Mouse (Mus musculus): Measurements from ENCODE around the gene Stom. TPM values are rescaled to one million over a fixed set of nuclear protein-coding genes. Genes with fewer than 3 reads are reported as not detected.

Gene Stom
- total and polyA plus RNA-seq, 3 experiments = 75.6 to 87.5 (median 82.4) TPM

- H3K4me3 ChIP-seq = peak overlapping the region; percentile 20; the same call in 1 of the 2 replicates
- no peak overlapping the region for H3K9ac ChIP-seq (ENCODE audit: low read depth, low read length)
- WGBS = 28% methylated on average over 8 of the region's 8 CpGs
These were observed 71.5 kb downstream of the Stom start for GRCm38 (mm10) chr2:35265296-35265695.

DNA sequence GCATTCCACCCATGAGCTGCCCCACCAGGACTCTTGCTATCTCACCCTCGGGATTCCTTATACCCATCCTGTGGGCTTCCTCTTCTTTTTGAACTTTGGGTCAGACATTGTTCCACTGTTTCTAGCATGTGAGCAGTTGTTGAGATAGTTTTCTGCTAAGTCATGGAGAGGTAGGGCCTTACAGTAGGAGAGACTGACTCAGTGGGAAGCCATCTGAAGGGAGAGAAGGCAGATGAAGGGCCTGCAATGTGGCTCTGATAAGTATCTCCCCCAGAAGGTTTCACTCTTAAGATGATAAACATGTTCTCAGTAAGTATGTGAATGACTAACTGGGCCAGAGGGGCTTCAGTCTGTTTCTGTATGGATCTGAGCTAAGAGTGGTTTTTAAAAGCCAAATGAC is 72.7 kb downstream of the Stom start:
- WGBS = 65% methylated on average over 1 of the region's 1 CpGs
- H3K4me1 ChIP-seq (ENCODE audit: control insufficient read depth, insufficient read depth, low read length) = peaks cover 6% of the 10 kb centered on the region
- DNase-seq = no peak

More at GRCm38 (mm10) chr2:35265296-35265695, 71.5 kb downstream of the Stom start:
- H3K27me3 ChIP-seq (ENCODE audit: control insufficient read depth, insufficient read depth, low read length) = no peaks in the 10 kb centered on the region
- H3K4me1 ChIP-seq (ENCODE audit: control insufficient read depth, insufficient read depth, low read length) = peaks cover 11% of the 10 kb centered on the region
- peak; percentile 65 to 69 for DNase-seq
- intact Hi-C loops (cut with DNase I) = loop anchor here (2.0 kb wide), 1 partner anchor 22 kb away; no protein-coding TSS in a partner anchor
- no peak overlapping the region for H3K27ac ChIP-seq
- H3K36me3 ChIP-seq (ENCODE audit: control insufficient read depth, insufficient read depth, low read length) = no peaks in the 10 kb centered on the region
- TF ChIP-seq POLR2A (IDR thresholded peaks at IDR 0.05; ENCODE audit: insufficient read depth, low read depth, low read length) (no peak), EP300 (IDR thresholded peaks at IDR 0.05; ENCODE audit: insufficient read depth, low read depth, low read length) (peak; percentile 81; the same call in 1 of the 2 replicates), CTCF (IDR thresholded peaks at IDR 0.05) (peak; percentile 79)
- no peaks in the 10 kb centered on the region for H3K79me2 ChIP-seq (replicated peaks; ENCODE audit: control insufficient read depth, insufficient read depth, low read length)

More for the DNA sequence above, 72.7 kb downstream of the Stom start:
- Histone ChIP-seq H3K79me2 (replicated peaks; ENCODE audit: control insufficient read depth, insufficient read depth, low read length) (no peaks in the 10 kb centered on the region), H3K9ac (ENCODE audit: low read depth, low read length) (no peak overlapping the region), H3K36me3 (ENCODE audit: control insufficient read depth, insufficient read depth, low read length) (no peaks in the 10 kb centered on the region), H3K4me3 (no peak overlapping the region), H3K27ac (no peak overlapping the region), H3K27me3 (ENCODE audit: control insufficient read depth, insufficient read depth, low read length) (no peaks in the 10 kb centered on the region)
- intact Hi-C loops (cut with DNase I) = loop anchor here (2.0 kb wide), 1 partner anchor 23 kb away; no protein-coding TSS in a partner anchor
- TF ChIP-seq EP300 (IDR thresholded peaks at IDR 0.05; ENCODE audit: insufficient read depth, low read depth, low read length) (no peak), CTCF (IDR thresholded peaks at IDR 0.05) (no peak), POLR2A (IDR thresholded peaks at IDR 0.05; ENCODE audit: insufficient read depth, low read depth, low read length) (no peak)

Other genes with a start within 250 kb of the Stom start
- not detected for gene AI182371, start 235.4 kb downstream of the Stom start, total RNA-seq (2021)
- 0.14 and 0.35 TPM in 2 replicates for gene AI182371, start 235.4 kb downstream of the Stom start, polyA plus RNA-seq (2012; rRNA removed)
- gene Cntrl, start 227.5 kb downstream of the Stom start, total RNA-seq (2021) = 1 to 10 TPM; 5.0 to 5.3 TPM
- 6.5 and 8.1 TPM in 2 replicates for gene Cntrl, start 227.5 kb downstream of the Stom start, polyA plus RNA-seq (2012; rRNA removed)
- 100 to 1,000 TPM; 129 to 135 TPM for gene Rab14, start 135.9 kb downstream of the Stom start, total RNA-seq (2021)
- gene Rab14, start 135.9 kb downstream of the Stom start, polyA plus RNA-seq (2012; rRNA removed) = 61.4 and 70.1 TPM in 2 replicates
- 1,000 to 10,000 TPM in 1 of 2 experiments, 100 to 1,000 TPM in 1; 878 to 1,097 TPM for gene Gsn, start 80.6 kb downstream of the Stom start, total RNA-seq (2021)
- 1,373 and 1,759 TPM in 2 replicates for gene Gsn, start 80.6 kb downstream of the Stom start, polyA plus RNA-seq (2012; rRNA removed)
- gene 4930568D16Rik, start 30.8 kb upstream of the Stom start, total RNA-seq (2021) = not detected
- not detected in 2 replicates for gene 4930568D16Rik, start 30.8 kb upstream of the Stom start, polyA plus RNA-seq (2012; rRNA removed)
- gene 4930402F06Rik, start 60.2 kb upstream of the Stom start, total RNA-seq (2021) = not detected
- not detected in 2 replicates for gene 4930402F06Rik, start 60.2 kb upstream of the Stom start, polyA plus RNA-seq (2012; rRNA removed)
- gene Ggta1, start 126.3 kb upstream of the Stom start, total RNA-seq (2021) = 10 to 100 TPM; 15.4 to 15.5 TPM
- 8.6 and 16.0 TPM in 2 replicates for gene Ggta1, start 126.3 kb upstream of the Stom start, polyA plus RNA-seq (2012; rRNA removed)
- gene Dab2ip, start 221.3 kb upstream of the Stom start, total RNA-seq (2021) = 10 to 100 TPM; 45.6 to 47.9 TPM
- 34.5 and 37.5 TPM in 2 replicates for gene Dab2ip, start 221.3 kb upstream of the Stom start, polyA plus RNA-seq (2012; rRNA removed)